Mouse (Mus musculus) E14TG2a.4 (cell line): ENCODE measurements at regions not wholly inside any gene's neighbourhood (a gene's known extent, or its start where the extent isn't known, plus 50 kb on each side); places are given as distances from the start of the nearest gene placed in this dataset.

ENCODE experiments used
- CTCF ChIP-seq: conservative IDR thresholded peaks from 2 replicates; pipeline ENCODE4 v1.5.1; 2014; ENCODE audit warnings: low read length
- NANOG ChIP-seq: IDR thresholded peaks from 2 replicates; pipeline ENCODE4 v1.6.1; 2014; ENCODE audit warnings: borderline replicate concordance, low read length, mixed read lengths

DNA sequence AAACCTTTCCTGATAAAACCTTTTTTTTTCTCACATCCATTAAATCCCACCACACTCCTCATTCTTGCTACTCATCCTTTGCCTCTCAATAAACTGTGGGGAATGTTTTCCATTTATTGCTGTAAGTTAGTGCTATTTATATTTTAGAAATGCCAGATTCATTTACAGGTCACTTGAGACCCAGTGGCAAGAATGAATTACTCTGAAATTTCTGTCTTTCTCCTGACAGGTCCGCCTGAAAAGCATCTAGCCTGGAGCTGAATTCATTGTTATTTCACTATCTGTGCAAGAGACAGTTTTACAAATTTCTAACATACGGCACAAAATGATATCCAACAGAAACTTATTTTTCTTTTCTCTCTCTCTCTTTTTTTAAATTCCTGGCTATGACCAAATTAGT lies 570.6 kb upstream of the Akr1e1 start:
- no peak for TF ChIP-seq CTCF
- TF ChIP-seq NANOG, result no peak
